Mouse (Mus musculus) midbrain, postnatal 0 days (tissue): Measurements from ENCODE around the gene Rcn2. TPM values are rescaled to one million over a fixed set of nuclear protein-coding genes. Genes with fewer than 3 reads are reported as not detected.
"Not testable (repeated sequence)": the region's sequence is repeated elsewhere in the genome, so short reads cannot be mapped to it uniquely, and the experiment has no call there.

Source experiments
- ATAC-seq: fragments of 200-750 bp; cut with Nextera tagmentation; 2 replicates; pipeline ENCODE4 v1.8.0; 2017; ENCODE audit warnings: moderate number of reproducible peaks, mild to moderate bottlenecking, moderate TSS enrichment, moderate library complexity; ENCODE audit not compliant: low FRiP score
- DNase-seq: peaks from one replicate; pipeline ENCODE4 v3.0.0-alpha.2; 2015; ENCODE audit warnings: low spot score
- H3K27ac ChIP-seq: fragments of 300-500 bp; sonication (generic); 2 replicates; pipeline ENCODE4 v1.5.1; 2014; ENCODE audit warnings: low read depth, mild to moderate bottlenecking, low read length, mixed read lengths
- H3K27me3 ChIP-seq: fragments of 300-500 bp; sonication (generic); 2 replicates; pipeline ENCODE4 v1.6.1; 2014; ENCODE audit warnings: low read length, control low read depth, mixed read lengths; ENCODE audit not compliant: insufficient read depth
- H3K36me3 ChIP-seq: fragments of 300-500 bp; sonication (generic); 2 replicates; pipeline ENCODE4 v1.6.1; 2014; ENCODE audit warnings: low read length, control low read depth, mixed read lengths; ENCODE audit not compliant: insufficient read depth
- H3K4me1 ChIP-seq: fragments of 300-500 bp; sonication (generic); 2 replicates; pipeline ENCODE4 v1.6.1; 2014; ENCODE audit warnings: mild to moderate bottlenecking, control low read depth, antibody characterized with exemption, low read length, mixed read lengths; ENCODE audit not compliant: insufficient read depth
- H3K4me2 ChIP-seq: fragments of 300-500 bp; sonication (generic); 2 replicates; pipeline ENCODE4 v1.6.1; 2014; ENCODE audit warnings: low read depth, mild to moderate bottlenecking, low read length, mixed read lengths; ENCODE audit not compliant: poor library complexity, severe bottlenecking
- H3K4me3 ChIP-seq: fragments of 300-500 bp; sonication (generic); 2 replicates; pipeline ENCODE4 v1.5.1; 2014; ENCODE audit warnings: low read depth, mild to moderate bottlenecking, low read length, moderate library complexity
- H3K9ac ChIP-seq: fragments of 300-500 bp; sonication (generic); replicated peaks from 2 replicates; pipeline ENCODE4 v1.6.1; 2014; ENCODE audit warnings: mild to moderate bottlenecking, low read length, moderate library complexity, mixed read lengths; ENCODE audit not compliant: poor library complexity, severe bottlenecking
- H3K9me3 ChIP-seq: fragments of 300-500 bp; sonication (generic); 2 replicates; pipeline ENCODE4 v1.6.1; 2016; ENCODE audit warnings: low read length, control low read depth
- CTCF ChIP-seq: IDR thresholded peaks from 2 replicates; pipeline ENCODE4 v1.5.1; 2016; ENCODE audit warnings: antibody characterized with exemption, mild to moderate bottlenecking
- WGBS: fragments of 180-500 bp; shearing (Covaris S2); extraction: QIAGEN DNeasy Blood & Tissue Kit; methylation state at CpG from one replicate; pipeline ENCODE4 v1.1.7; 2014; 5-methylcytosine and 5-hydroxymethylcytosine counted together
- polyA plus RNA-seq: library from polyadenylated mRNA; unstranded; fragments of >200 nt; fragmentation: Nextera tagmentation; extraction: Ambion mirVana; gene quantifications from 2 replicates; pipeline ENCODE4 v1.2.1, GENCODE M21; 2015
- total RNA-seq: library from RNA; depleted of rRNA; stranded (reverse); fragments of >200 nt; gene quantifications from 2 replicates; pipeline ENCODE4 v1.2.3, GENCODE M21; 2014; rRNA removed

Gene Rcn2
- 110 and 153 TPM in 2 replicates for total RNA-seq
- 295 and 300 TPM in 2 replicates for polyA plus RNA-seq

GRCm38 (mm10) chr9:56041372-56042180 lies at the start of gene Rcn2:
Rcn2 (plus strand) TSS chr9:56041845.
- no peaks in the 10 kb centered on the region for H3K9me3 ChIP-seq
- H3K27me3 ChIP-seq, result no peaks in the 10 kb centered on the region
- H3K36me3 ChIP-seq, result no peaks in the 10 kb centered on the region; the same call in 1 of the 2 replicates
- WGBS, result under 1% methylated on average over 41 of the region's 49 CpGs
- peak; percentile 40 for TF ChIP-seq CTCF
- H3K27ac ChIP-seq, result peak within 1 kb of the TSS; percentile 97
- DNase-seq, result peak; percentile 97
- H3K4me1 ChIP-seq, result peaks cover 14% of the 10 kb centered on the region
- peak; percentile 100 for ATAC-seq
- H3K9ac ChIP-seq, result peak within 1 kb of the TSS; percentile 99
- H3K4me2 ChIP-seq, result peak within 1 kb of the TSS; percentile 57
- H3K4me3 ChIP-seq, result peak within 1 kb of the TSS; percentile 83

- WGBS, result no CpG with 5 or more reads among the region's 2 CpGs
- not testable (repeated sequence) for ATAC-seq, H3K4me2 ChIP-seq, H3K4me1 ChIP-seq, H3K9ac ChIP-seq, DNase-seq, H3K4me3 ChIP-seq, H3K27me3 ChIP-seq, H3K9me3 ChIP-seq, H3K27ac ChIP-seq, H3K36me3 ChIP-seq
Observed at GRCm38 (mm10) chr9:56004679-56005078, 37.0 kb upstream of the Rcn2 start.

GRCm38 (mm10) chr9:56010450-56010849 lies 31.2 kb upstream of the Rcn2 start, which contains the start of gene 4930563M21Rik:
4930563M21Rik (minus strand) TSS chr9:56010550.
- Histone ChIP-seq H3K9ac (no peak within 1 kb of the TSS), H3K9me3 (no peaks in the 10 kb centered on the region), H3K4me3 (no peak within 1 kb of the TSS), H3K27ac (no peak within 1 kb of the TSS), H3K36me3 (no peaks in the 10 kb centered on the region), H3K4me2 (no peak within 1 kb of the TSS), H3K27me3 (no peaks in the 10 kb centered on the region), H3K4me1 (no peaks in the 10 kb centered on the region)
- TF ChIP-seq CTCF, result no peak
- ATAC-seq (no peak), DNase-seq (no peak)
- 80% methylated on average over 4 of the region's 4 CpGs for WGBS

GRCm38 (mm10) chr9:56024772-56025171 lies 16.9 kb upstream of the Rcn2 start:
- Histone ChIP-seq H3K27me3 (no peaks in the 10 kb centered on the region), H3K4me2 (no peak overlapping the region), H3K27ac (no peak overlapping the region), H3K9me3 (no peaks in the 10 kb centered on the region), H3K36me3 (no peaks in the 10 kb centered on the region), H3K4me3 (no peak overlapping the region), H3K9ac (no peak overlapping the region), H3K4me1 (no peaks in the 10 kb centered on the region)
- 58% methylated on average over 2 of the region's 2 CpGs for WGBS
- no peak for ATAC-seq
- TF ChIP-seq CTCF, result no peak
- DNase-seq, result no peak

- no peak for TF ChIP-seq CTCF
- Histone ChIP-seq H3K27ac (no peak overlapping the region), H3K27me3 (no peaks in the 10 kb centered on the region), H3K36me3 (no peaks in the 10 kb centered on the region), H3K4me3 (no peak overlapping the region), H3K9ac (no peak overlapping the region), H3K4me2 (no peak overlapping the region), H3K9me3 (no peaks in the 10 kb centered on the region), H3K4me1 (no peaks in the 10 kb centered on the region)
- DNase-seq, result no peak
- ATAC-seq, result no peak
- 87% methylated on average over 16 of the region's 16 CpGs for WGBS
Observed at GRCm38 (mm10) chr9:56027292-56027691, 14.4 kb upstream of the Rcn2 start.

DNA sequence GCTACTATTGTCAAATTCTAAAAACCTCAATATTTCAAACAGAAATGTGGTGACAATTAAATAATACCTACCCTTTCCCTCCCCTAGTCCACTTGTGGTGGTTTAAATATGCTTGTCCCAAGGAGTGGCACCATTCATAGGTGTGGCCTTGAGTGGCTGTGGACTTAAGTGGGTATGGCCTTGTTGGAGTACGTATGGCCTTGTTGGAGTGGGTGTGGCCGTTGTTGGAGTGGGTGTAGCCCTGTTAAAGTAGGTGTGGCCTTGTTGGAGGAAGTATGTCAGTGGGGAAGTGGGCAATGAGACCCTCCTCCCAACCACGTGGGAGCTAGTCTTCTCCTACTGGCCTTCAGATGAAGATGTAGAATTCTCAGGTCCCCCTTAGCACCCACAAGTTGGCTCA lies 9.4 kb upstream of the Rcn2 start:
- H3K36me3 ChIP-seq, result no peaks in the 10 kb centered on the region
- TF ChIP-seq CTCF, result no peak
- H3K27me3 ChIP-seq, result no peaks in the 10 kb centered on the region
- no peak overlapping the region for H3K27ac ChIP-seq
- H3K4me3 ChIP-seq, result no peak overlapping the region
- no peaks in the 10 kb centered on the region for H3K9me3 ChIP-seq
- no peak overlapping the region for H3K4me2 ChIP-seq
- 78% methylated on average over 3 of the region's 3 CpGs for WGBS
- H3K4me1 ChIP-seq, result no peaks in the 10 kb centered on the region
- ATAC-seq, result no peak
- H3K9ac ChIP-seq, result no peak overlapping the region
- no peak for DNase-seq
